Mouse (Mus musculus): Measurements from ENCODE around the gene Bbs9.

Gene Bbs9

DNA sequence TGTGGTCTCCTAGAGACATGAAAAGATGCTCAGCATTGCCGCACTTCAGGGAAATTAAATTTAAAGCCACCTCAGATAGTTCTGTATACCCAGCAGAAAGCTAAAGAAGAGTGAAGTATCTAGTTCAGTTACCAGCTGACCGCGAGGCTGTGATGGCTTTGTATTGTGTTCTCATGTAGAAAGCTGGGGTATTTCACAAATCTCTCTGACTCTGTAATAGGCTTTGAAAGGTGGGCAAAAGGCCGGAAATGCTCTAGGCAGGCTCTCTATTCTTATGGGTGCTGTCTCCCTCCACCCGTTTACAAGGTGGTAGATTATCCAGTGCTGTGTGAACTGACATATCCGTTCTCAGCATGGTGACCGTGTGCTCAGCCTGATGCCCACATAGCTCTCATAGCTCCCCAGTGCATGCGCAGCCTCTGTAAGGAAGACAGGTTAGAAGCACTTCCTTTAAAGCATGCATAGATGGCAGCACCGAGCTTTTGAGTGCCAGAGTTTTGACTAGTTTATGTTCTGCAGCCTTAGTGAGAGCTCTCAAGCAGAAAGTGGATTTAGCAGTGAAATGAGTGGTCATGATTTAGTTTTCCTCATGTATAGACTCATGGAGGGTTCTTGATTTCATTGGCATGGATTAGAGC is 57.4 kb downstream of the Bbs9 start:
- no peak for DNase-seq (ENCODE audit: low spot score)

DNA sequence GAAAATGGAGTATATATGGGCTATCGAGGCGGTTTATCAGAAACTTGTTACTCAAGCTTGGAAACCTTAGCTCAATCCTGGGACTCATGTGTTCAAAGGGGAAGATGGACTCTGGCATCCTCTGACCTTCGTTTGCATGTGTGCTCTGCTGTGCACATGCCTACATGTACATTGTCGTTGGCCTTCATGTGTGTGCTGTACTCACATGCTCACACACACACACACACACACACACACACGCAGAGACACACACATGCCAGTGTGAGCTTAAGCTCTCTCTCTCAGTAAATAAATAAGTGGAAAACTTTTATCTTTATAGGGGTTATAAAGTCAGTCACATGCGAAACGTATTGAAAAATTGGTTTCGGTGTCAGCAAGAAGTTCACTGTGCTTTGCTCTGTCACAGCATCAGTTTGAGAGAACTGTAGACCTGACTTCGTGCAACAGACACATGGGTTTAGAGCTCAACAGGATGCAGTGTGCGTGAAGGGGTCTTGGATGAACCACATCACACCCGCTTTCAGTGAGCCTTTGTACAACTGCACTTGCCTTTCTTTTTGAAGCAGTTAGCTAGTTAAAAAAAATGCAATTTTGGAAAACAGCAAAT is 62.4 kb downstream of the Bbs9 start:
- no peak for DNase-seq (ENCODE audit: low spot score)

DNA sequence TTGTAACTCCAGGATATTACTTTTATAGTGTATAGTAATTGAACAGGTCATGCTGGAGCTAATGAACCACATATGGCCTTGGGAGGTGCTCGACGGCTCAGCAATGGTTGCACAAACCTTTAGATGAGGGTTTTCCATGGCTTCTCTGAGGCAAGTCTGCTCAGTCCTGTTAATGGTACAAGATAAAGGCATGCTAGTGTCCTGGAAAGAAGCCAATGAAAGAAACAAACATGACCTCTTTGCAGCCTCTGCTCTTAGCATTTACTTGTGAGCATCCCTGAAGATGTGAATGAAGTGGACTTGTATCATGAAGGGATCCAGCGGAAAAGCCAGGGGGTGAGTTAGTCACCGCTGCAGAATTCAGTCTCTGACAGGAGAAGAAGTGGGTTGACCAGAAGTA is 64.0 kb downstream of the Bbs9 start:
- DNase-seq (ENCODE audit: low spot score) = no peak

DNA sequence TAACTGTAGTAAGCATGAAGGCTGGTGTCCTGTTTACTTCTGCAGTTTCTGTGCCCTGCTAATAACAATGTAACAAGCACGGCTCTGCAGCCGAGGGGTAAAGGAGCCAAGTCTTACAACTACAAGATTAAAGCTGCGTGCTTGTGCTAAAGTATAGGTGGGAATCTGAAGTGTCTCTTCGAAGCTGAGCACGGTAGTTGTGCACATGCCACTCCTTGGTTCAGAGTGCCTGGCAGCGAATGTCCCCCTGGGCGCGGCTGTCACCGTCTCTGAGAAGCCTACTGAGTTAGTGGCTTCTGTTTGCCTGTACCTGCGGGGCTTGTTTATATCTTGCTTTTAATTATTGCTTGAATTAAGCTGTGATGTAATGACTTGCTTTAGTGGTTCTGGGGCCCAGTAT is 65.6 kb downstream of the Bbs9 start:
- DNase-seq (ENCODE audit: low spot score) = no peak

DNA sequence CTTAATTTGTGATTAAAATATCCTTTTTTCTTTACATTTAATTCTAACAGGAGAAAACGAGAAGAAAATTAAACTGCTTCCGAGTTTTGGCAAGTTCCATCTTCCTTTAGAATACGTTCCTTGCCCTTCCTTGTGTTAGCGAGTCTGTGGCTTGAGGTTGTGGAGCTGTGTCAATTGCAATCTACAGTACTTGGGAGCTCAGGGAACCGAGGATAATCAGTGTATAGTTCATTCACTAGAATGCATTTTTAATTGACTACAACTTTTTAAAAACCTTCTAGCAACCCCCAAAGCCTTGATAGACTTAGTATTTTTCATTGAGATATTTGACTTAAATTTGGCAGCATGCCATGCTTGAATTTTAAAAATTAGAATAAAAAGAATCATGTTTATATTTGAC is 68.0 kb downstream of the Bbs9 start:
- DNase-seq (ENCODE audit: low spot score) = no peak

DNA sequence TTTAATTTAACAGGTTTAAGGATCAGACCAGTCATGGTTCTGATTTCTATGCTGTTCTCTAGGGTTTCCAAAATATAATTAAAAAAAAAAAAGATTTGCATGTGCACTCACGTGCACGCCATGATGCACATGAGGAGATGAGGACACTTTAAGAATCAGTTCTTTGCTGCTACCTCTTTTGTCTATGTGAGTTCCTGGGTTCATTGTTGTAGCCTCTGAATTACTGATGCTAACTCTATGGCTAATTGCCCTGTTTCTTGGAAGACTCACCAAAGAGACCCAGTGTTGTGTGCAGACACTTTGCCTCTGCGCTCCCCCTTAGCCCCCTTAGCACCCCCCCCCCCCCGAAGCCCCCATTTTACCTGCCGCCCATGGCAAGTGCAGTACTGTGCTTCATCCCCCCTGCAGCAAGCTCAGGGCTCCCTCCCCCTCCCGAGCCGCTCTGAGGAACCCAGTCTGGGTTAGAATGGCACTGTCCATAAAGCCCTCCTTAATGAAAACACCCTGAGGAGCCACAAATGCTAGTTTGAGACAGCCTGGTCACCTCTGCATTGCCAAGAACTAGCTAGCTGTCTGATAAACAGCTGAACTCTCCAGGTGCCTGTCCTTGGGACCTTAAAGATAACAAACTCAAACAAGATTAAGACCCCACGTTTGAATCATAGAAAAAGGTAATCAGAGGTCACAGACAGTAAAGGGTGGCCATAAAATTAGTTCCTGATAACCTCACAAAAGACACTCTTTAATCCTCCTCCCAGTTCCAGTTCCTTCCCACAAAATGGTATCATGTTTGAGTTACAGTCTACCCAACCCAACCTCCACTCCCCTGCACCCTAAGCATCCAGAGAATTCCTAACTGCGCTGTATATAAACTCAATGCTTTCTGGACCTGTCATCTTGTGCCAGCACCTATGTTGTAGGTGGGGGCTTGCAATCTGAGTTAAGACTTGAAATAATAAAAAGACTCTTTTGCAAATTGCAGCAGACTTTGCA is 69.1 kb downstream of the Bbs9 start:
- DNase-seq (ENCODE audit: low spot score) = no peak

DNA sequence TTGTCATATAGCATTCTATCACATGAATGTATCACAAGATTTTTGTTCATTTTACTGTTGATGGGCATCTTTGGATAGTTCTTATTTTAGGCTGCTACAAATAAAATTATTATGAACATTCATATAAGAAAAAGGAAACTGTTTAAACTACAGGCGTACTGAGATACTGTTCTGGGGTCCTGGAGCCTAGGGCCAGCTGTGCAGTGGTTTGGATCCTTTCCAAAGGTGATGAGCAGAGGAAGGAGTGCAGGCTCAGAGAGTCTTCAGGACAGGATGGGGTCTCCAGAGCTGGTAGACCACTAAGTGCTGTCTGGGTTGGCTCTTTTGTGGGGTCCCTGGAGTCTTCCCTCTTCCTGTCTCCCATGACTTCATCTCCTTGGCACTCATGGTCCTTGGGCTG is 75.8 kb downstream of the Bbs9 start:
- no peak for DNase-seq (ENCODE audit: low spot score)

DNA sequence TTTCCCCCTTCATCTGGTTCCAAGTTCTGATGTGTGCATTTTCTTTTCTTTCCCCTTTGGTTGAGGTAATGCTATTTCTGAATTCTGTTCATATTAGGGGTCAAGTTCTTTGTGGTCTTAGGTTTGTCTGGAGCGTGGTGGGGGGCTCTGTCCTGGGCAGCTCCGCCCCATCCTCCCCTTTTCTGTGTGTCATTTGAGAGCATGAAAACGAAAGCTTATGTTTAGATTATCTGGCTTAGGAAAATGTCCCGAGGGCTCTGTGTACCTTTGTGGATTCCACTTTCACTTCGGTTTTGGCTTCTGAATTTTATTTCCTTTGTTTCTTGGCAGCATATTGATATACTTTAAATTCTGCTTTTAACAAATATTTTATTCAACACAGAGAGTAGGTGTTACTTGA is 80.6 kb downstream of the Bbs9 start:
- DNase-seq (ENCODE audit: low spot score) = no peak

DNA sequence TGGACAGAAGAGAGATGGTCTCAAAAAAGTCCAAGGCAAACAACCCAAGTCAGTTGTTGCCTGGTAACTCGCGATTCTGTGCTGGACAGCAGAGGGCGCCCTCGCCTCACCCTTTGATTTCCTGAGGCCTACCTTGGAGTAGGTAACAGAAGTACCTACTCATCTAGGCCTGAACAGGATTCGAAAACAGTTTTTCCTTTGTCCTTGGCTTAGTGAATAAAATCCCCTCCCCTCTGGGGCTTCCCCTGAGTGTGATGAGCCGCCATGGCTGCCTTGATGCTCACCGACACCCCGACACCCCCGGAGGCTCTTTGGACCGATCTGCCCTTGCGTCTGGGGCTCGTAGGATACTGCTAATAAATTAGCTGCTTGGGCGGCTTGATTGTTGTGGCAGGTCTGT is 82.0 kb downstream of the Bbs9 start:
- peak; percentile 49 for DNase-seq (ENCODE audit: low spot score)

DNA sequence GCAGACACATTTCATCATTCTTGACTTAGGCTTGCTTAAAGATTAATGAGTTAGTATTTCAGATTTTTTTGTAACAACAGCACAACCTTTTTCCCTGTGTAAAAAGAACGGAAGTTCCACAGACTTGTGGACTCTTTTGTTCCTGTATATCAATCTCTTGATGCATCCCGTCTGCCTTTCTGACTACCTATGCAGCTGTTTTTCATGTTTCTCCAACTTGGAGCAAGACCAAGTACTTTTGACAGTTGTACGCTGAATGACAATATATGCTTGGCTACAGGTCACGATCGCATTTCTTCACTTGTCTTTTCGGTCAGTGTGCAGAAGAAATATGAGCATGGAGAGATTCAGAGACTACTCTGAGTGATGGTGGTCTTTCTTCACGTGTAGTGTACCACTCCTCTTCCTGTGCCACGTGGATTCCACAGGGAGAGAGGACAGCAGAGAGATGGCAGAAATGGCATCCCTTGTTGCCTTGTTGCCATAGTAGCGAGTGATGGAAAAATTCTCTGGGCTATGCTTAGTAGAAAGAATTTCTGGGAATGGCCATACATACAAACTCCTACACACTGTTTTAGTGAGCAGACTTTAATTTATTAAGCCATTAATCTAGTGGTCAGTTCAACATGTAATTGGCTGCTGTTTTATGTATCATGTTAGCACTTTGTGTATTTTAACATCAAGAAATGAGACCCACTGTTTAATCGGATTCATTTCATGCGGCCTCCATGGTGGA is 88.3 kb downstream of the Bbs9 start:
- no peak for DNase-seq (ENCODE audit: low spot score)

DNA sequence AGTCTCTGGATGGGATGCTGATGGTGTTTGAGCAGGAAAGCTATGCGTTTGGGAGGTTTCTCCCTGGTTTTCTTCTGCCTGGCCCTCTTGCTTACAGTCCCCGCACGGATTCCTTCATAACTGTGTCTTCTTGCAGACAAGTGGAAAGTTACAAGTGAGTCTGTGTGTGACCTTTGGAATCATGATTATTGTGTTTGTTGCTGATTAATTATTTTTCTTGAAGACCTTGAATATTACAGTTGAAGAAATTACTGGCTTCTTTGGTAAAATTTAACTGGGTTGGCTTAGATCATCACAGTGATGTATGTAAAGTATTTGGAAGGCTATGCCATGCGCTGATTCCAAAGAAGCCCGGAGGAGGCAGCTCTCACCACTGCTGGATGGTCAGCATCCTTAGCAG is 92.2 kb downstream of the Bbs9 start:
- DNase-seq (ENCODE audit: low spot score) = no peak

DNA sequence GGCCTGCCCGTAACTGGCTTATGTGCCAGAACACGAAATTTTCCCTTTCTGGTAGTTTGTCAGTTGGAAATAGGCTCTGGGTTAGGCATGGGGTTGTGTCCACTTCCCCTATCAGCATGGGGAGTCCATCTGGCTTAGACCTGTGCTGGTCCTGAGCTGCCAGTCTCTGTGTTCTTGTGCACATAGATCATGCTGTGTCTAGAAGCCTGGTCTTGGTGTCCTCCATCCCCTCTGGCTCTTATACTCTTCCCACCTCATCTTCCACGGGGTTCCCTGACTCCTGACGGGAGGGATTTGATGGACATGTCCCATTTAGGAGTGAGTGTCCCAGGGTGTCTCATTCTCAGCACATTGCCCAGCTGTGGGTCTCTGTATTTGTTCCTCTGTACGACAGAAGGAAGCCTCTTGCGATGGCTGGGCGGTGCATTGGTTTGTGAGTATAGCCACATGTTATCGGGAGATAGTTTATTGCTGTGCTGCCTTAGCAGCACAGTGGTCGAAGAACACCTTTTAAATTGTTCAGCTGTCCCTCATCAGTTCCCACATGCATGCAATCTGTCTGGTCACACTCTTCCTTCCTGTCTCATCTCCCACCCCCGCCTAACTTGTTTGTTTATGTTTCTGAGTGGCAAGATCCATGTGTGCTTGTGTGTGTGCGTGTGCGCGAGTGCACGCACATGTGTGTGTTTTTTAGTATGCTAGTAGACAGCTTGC is 101.1 kb downstream of the Bbs9 start:
- DNase-seq (ENCODE audit: low spot score) = no peak

DNA sequence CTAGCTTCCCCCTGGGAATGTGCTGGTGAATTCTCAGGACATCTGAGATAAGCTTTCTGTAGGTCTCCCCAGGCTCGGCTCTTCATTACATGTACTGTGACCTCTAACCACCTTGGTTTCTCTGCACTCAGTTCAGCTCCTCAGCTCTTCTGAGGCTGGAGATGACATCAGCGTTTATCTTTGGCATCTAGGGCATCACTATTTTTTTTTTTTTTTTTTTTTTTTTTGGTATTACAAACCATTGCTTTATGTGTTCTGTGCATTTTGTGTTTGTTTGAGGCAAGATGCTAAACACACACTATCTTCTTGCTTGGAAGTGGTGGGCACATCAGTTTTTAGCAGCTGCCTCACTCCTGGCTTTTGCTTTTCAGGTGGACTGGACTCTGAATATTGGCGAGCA is 102.8 kb downstream of the Bbs9 start:
- DNase-seq (ENCODE audit: low spot score) = no peak

DNA sequence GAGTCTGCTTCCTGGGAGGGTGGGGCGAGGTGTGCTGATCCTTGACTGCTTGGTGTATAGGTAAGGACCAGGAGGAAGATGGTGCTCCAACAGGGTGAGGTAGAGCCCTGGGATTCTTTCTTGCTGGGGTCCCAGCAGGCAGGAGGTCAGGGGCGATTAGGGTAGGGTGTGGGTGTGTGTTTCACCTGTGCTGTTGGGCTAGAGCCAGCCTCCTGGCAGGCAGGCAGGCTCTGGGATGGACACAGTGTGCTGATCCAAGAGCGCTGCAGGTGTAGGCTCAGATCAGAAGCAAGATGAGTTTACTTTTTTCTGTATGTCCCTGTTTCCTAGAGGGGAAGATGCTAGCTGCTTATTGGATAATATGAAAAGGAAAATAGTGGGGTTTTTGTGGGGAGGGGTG is 108.7 kb downstream of the Bbs9 start:
- DNase-seq (ENCODE audit: low spot score) = no peak

DNA sequence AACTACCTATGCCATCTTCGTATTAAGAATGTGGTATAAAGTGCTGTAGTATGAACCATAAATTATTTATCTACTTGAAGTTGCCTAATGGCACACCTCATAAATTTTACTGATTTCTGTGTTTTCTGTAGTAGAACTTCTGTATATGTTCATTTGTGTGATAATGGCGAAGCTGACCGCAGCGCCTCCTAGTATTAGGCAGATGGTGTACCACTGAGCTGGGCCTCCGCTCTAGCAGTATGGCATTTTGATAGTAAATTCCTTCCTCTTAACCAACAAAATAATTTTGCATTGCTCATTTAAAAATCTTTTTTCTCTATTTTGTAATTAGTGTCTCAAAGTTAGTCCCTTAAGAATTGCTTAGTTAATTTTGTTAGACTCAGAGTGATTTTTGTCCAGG is 117.5 kb downstream of the Bbs9 start:
- DNase-seq (ENCODE audit: low spot score) = no peak

DNA sequence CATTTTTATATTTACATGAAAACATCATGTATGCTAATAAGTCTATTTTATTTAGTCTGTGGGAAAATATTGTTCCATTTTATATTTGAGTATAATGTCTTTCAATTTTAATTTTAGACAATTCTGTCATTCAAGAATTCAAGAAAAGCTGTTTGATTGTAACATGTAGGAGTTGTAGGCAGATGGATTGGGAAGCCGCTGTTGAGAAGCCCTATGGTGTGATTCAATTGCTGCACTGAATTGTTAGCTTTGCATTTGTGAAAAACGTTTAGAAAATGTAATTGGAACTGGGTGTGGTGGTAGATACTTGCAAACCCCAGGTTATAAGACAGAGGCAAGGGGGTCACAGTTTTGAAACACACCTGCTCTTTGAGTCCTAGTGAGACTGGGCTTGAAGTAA is 121.1 kb downstream of the Bbs9 start:
- DNase-seq (ENCODE audit: low spot score) = no peak

DNA sequence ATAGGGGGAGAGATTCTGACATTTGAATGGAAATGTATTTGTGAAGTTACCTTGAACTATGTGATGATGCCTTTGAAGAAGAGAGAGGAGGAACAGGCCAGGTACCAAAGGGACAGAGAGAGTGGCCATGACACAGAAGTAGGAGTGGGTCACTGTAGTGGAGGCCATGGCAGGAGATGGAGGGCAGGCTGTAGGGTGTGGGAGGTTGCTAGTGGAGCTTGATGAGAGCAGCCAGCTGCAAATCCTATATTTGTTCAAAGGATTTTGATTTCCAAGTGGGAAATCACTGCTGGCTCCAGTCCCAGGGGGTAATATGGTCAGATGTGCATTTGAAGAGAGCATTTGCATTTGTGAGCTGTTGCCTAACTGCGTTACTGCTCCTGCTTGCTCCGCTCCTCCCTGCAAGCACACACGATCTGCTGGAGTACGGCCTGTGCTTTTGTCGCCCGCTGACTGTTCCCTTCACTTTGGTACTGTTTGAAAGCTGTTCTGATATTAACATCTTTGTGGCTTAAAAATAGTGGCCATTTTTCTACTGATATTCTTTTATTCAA is 137.8 kb downstream of the Bbs9 start:
- no peak for DNase-seq (ENCODE audit: low spot score)

DNA sequence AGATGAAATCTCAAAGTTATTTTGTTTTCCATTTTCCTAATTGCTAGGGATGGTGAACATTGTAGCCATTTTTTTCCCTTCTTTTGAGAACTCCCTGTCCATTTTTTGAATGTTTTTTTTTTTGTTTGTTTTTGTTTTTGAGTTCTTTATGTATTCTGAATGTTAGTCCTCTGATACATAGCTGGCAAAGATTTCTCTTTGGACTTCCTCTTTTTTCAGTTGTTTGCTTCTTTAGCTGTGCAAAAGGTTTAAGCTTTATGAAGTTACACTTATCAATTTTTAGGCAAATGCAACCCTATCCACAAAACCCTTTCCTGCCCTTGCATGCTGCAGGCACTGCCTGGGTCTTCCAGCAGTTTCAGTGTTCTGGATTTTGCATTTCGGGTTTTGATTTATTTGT is 143.7 kb downstream of the Bbs9 start:
- DNase-seq (ENCODE audit: low spot score) = no peak

DNA sequence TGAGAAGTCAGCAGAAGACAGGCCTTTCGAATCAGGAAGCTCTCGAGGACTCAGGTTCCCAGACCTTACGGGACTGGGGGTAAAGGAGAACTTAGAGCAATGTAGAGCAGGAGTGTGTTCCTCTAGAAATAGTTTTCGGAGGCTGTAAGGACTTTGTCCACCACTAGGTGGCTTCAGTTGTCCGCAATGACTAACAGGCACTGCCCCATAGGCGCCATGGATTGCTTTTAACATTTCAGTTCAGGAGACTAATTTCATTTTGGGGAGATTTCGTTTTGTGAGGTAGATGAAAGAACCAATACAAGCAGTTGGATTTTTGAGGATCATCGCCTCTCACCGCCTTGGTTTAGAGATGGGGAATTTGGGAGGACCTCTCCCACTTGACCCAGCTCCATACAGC is 149.5 kb downstream of the Bbs9 start:
- peak; percentile 48 for DNase-seq (ENCODE audit: low spot score)

DNA sequence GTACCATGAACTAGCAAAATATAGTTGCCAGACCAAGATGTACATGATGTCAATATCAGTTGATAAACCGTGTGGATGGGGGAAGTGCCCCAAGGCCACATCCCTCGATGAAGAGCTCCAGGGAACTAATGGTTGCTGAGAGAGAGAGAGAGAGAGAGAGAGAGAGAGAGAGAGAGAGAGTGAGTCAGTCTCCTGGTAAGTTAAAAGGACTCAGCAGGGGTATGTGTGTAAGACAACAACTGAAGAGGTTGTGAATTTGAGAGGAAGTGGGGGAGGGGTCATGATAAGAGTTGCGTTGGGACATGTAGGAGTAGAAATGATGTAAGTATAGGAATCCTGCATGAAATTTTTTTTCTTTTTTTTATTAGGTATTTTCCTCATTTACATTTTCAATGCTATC is 150.5 kb downstream of the Bbs9 start:
- no peak for DNase-seq (ENCODE audit: low spot score)

DNA sequence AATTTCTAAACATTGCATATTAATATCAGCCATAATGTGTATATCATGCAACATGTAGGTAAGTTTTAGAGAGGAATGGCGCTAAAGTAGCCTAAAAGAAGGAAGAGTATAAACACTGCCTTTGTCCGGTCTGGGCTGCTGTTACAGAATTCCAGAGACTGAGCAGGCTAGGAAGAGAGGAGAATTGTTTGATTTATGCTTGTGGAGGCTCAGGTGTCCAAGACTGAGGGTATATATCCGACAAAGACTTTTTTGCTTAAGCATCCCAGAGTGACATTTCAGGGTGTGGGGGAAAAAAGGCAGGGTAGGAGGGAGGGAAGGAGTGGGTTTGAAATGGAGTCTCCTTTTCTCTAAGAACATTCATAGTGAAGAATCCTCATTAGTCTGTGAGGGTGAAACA is 152.4 kb downstream of the Bbs9 start:
- DNase-seq (ENCODE audit: low spot score) = no peak
